Mouse (Mus musculus): Measurements from ENCODE around the gene Olfr512. TPM values are rescaled to one million over a fixed set of nuclear protein-coding genes. Genes with fewer than 3 reads are reported as not detected.

Olfr512 gene
- not detected for polyA plus RNA-seq (2014; fragmentation: Illumina TruSeq; extraction: RNeasy Lipid Tissue Mini Kit (QIAGEN cat#74804); ENCODE audit: low read depth, low replicate concordance)

DNA sequence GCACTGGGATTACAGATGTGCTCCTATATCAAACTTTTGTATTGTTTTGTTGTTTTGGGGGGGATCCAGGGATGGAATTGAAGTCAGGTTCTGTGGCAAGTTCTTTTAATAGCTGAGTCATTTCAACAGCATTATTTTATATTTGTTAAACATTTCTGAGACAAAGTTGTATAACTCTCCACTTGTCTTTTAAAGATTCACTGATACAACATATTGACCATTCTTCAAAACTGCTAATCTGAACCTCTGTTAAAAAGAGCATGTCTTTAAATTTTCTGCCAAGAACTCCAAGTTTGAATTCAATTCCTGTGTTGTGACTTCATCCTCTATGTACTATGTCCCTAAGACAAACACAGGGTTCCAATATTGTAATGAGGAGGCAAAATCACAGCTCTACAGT is at the start of gene Olfr512:
Gene Olfr512 (plus strand): TSS at position 301 of the 400 bp plus-strand sequence.

DNA sequence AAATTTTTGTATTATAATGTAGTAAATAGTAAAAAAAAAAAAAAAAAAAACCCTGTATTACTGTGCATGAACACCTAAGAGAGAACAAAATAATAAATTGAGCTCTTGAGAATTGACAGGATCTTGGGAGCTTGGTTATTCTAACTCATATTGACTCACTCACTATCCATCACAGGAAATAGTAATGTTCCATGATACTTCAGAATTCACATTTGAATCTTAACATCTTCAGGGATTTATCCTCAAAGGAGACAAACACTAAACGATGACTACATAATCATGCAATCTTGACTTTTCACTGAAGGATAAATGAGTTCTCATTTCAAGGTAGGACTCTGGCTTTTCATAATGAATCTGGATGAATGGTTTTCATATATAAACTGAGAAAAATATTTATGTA is 47.0 kb upstream of the Olfr512 start, which contains the start of gene Olfr510:
Gene Olfr510 (plus strand): TSS at position 301 of the 400 bp plus-strand sequence.

DNA sequence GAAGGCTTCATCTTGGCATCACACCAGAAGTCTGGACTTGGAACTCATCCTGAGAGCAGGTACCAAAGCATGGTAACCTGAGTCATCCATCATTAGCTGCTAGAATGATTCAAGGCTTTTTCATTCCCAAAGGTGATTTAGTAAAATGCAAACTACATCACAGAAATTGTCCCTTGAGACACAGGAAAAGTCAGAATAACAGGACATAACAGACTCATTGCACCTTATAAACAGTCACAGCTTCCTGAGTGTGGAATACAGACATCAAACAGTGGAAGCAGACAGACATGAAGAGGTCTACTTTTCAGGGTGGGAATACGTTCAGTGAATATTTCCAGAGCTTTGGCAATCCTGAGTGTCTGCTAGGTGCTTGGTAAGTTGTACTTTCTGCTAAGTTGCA is 37.6 kb downstream of the Olfr512 start, which contains the start of gene Olfr513:
Gene Olfr513 (plus strand): TSS at position 301 of the 400 bp plus-strand sequence.

Other genes with a start within 250 kb of the Olfr512 start
- not detected for gene Olfr498, start 248.0 kb upstream of the Olfr512 start, polyA plus RNA-seq (2014; fragmentation: Illumina TruSeq; extraction: RNeasy Lipid Tissue Mini Kit (QIAGEN cat#74804); ENCODE audit: low read depth, low replicate concordance)
- gene Olfr502, start 188.3 kb upstream of the Olfr512 start, polyA plus RNA-seq (2014; fragmentation: Illumina TruSeq; extraction: RNeasy Lipid Tissue Mini Kit (QIAGEN cat#74804); ENCODE audit: low read depth, low replicate concordance) = not detected
- not detected for gene Olfr503, start 168.8 kb upstream of the Olfr512 start, polyA plus RNA-seq (2014; fragmentation: Illumina TruSeq; extraction: RNeasy Lipid Tissue Mini Kit (QIAGEN cat#74804); ENCODE audit: low read depth, low replicate concordance)
- not detected for gene Olfr504, start 147.5 kb upstream of the Olfr512 start, polyA plus RNA-seq (2014; fragmentation: Illumina TruSeq; extraction: RNeasy Lipid Tissue Mini Kit (QIAGEN cat#74804); ENCODE audit: low read depth, low replicate concordance)
- not detected for gene Olfr506, start 102.5 kb upstream of the Olfr512 start, polyA plus RNA-seq (2014; fragmentation: Illumina TruSeq; extraction: RNeasy Lipid Tissue Mini Kit (QIAGEN cat#74804); ENCODE audit: low read depth, low replicate concordance)
- gene Olfr507, start 91.5 kb upstream of the Olfr512 start, polyA plus RNA-seq (2014; fragmentation: Illumina TruSeq; extraction: RNeasy Lipid Tissue Mini Kit (QIAGEN cat#74804); ENCODE audit: low read depth, low replicate concordance) = not detected
- not detected for gene Olfr508, start 83.3 kb upstream of the Olfr512 start, polyA plus RNA-seq (2014; fragmentation: Illumina TruSeq; extraction: RNeasy Lipid Tissue Mini Kit (QIAGEN cat#74804); ENCODE audit: low read depth, low replicate concordance)
- gene Olfr509, start 61.4 kb upstream of the Olfr512 start, polyA plus RNA-seq (2014; fragmentation: Illumina TruSeq; extraction: RNeasy Lipid Tissue Mini Kit (QIAGEN cat#74804); ENCODE audit: low read depth, low replicate concordance) = not detected
- not detected for gene Olfr510, start 46.9 kb upstream of the Olfr512 start, polyA plus RNA-seq (2014; fragmentation: Illumina TruSeq; extraction: RNeasy Lipid Tissue Mini Kit (QIAGEN cat#74804); ENCODE audit: low read depth, low replicate concordance)
- gene Olfr513, start 37.7 kb downstream of the Olfr512 start, polyA plus RNA-seq (2014; fragmentation: Illumina TruSeq; extraction: RNeasy Lipid Tissue Mini Kit (QIAGEN cat#74804); ENCODE audit: low read depth, low replicate concordance) = not detected
- not detected for gene Olfr514, start 112.7 kb downstream of the Olfr512 start, polyA plus RNA-seq (2014; fragmentation: Illumina TruSeq; extraction: RNeasy Lipid Tissue Mini Kit (QIAGEN cat#74804); ENCODE audit: low read depth, low replicate concordance)
- gene Olfr516, start 137.2 kb downstream of the Olfr512 start, polyA plus RNA-seq (2014; fragmentation: Illumina TruSeq; extraction: RNeasy Lipid Tissue Mini Kit (QIAGEN cat#74804); ENCODE audit: low read depth, low replicate concordance) = not detected
- gene Olfr517, start 159.1 kb downstream of the Olfr512 start, polyA plus RNA-seq (2014; fragmentation: Illumina TruSeq; extraction: RNeasy Lipid Tissue Mini Kit (QIAGEN cat#74804); ENCODE audit: low read depth, low replicate concordance) = not detected
- not detected for gene Olfr518, start 171.7 kb downstream of the Olfr512 start, polyA plus RNA-seq (2014; fragmentation: Illumina TruSeq; extraction: RNeasy Lipid Tissue Mini Kit (QIAGEN cat#74804); ENCODE audit: low read depth, low replicate concordance)
- not detected for gene Olfr519, start 181.1 kb downstream of the Olfr512 start, polyA plus RNA-seq (2014; fragmentation: Illumina TruSeq; extraction: RNeasy Lipid Tissue Mini Kit (QIAGEN cat#74804); ENCODE audit: low read depth, low replicate concordance)
- gene Nlrp10, start 216.9 kb downstream of the Olfr512 start, polyA plus RNA-seq (2014; fragmentation: Illumina TruSeq; extraction: RNeasy Lipid Tissue Mini Kit (QIAGEN cat#74804); ENCODE audit: low read depth, low replicate concordance) = not detected
- gene Eif3f, start 221.1 kb downstream of the Olfr512 start, polyA plus RNA-seq (2014; fragmentation: Illumina TruSeq; extraction: RNeasy Lipid Tissue Mini Kit (QIAGEN cat#74804); ENCODE audit: low read depth, low replicate concordance) = 24.5 TPM
- gene Tub, start 237.0 kb downstream of the Olfr512 start, polyA plus RNA-seq (2014; fragmentation: Illumina TruSeq; extraction: RNeasy Lipid Tissue Mini Kit (QIAGEN cat#74804); ENCODE audit: low read depth, low replicate concordance) = not detected

Data from kidney, adult 10 weeks (tissue).